In the genomic region with DNA sequence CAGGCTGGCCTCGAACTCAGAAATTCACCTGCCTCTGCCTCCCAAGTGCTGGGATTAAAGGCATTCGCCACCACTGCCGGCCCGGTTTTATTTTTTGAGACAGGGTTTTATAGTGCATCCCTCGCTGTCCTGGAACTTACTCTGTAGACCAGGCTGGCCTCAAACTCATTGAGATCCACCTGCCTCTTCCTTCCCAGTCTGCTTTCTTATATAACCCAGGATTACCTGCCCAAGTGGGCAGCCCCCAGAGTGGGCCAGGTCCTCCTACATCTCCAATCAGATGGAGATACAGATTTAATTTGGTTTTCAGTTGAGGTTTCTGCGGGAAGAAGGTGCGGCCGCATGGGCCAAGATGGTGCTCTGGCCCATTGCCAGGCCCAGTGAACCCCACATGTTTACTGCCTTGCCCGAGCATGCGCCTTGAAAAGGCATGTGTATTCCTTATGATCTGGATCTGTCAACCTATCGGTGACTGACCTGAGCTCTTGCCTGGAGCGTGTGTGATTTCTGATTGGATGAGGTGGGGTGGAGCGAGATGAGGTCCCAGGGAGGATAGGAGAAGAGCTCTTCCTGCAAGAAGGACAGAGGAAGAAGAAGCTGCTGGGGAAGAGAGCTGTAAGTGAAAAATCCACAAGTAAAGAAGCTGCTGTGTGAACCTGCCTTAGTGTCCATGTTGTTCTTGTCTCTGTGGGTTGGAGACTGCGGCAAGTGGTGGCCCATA, we compare ENCODE assay signal across 1 mouse cellular context.
A peak's percentile ranks its signal among the peaks of the same experiment; 100 is the strongest.
TF ChIP-seq lines count a peak whose summit lies in the region.

No protein-coding gene starts in this region.

TF ChIP-seq in CH12.LX, 34 proteins besides CTCF, POLR2A, EP300 and RAD21:
- peak; percentile 71; the same call in 1 of the 2 replicates for TF ChIP-seq NELFE (IDR thresholded peaks at IDR 0.05; ENCODE audit: low read depth, low read length)
- TF ChIP-seq TCF12 (IDR thresholded peaks at IDR 0.05; ENCODE audit: low read depth, low read length) = 0 out of 2 replicates have a peak, but pooled peaks have one; percentile 28
- TF ChIP-seq GABPA (IDR thresholded peaks at IDR 0.05; ENCODE audit: insufficient replicate concordance, low read depth, low read length) = no peak
- peak; percentile 87 for TF ChIP-seq TBP (conservative IDR thresholded peaks at IDR 0.05; ENCODE audit: low read depth, low read length)
- peak; percentile 86 for TF ChIP-seq NRF1 (IDR thresholded peaks at IDR 0.05; ENCODE audit: low read depth, low read length)
- no peak; the same call in 1 of the 2 replicates for TF ChIP-seq MXI1 (IDR thresholded peaks at IDR 0.05; ENCODE audit: low read depth, low read length)
- no peak for TF ChIP-seq CHD2 (IDR thresholded peaks at IDR 0.05; ENCODE audit: low read length)
- no peak; the same call in 1 of the 2 replicates for TF ChIP-seq ELF1 (IDR thresholded peaks at IDR 0.05; ENCODE audit: low read depth, low read length)
- no peak for TF ChIP-seq SMC3 (IDR thresholded peaks at IDR 0.05; ENCODE audit: low read depth, low read length)
- peak; percentile 30; the same call in 1 of the 2 replicates for TF ChIP-seq POLR2AphosphoS2 (IDR thresholded peaks at IDR 0.05; ENCODE audit: low read depth, low read length)
- no peak for TF ChIP-seq MAFK (IDR thresholded peaks at IDR 0.05; ENCODE audit: insufficient replicate concordance, low read length)
- peak; percentile 97 for TF ChIP-seq MYC (IDR thresholded peaks at IDR 0.05; ENCODE audit: low read depth, low read length)
- TF ChIP-seq KAT2A (IDR thresholded peaks at IDR 0.05; ENCODE audit: insufficient replicate concordance, low read length) = no peak
- TF ChIP-seq MAX (IDR thresholded peaks at IDR 0.05; ENCODE audit: low read length) = peak; percentile 89
- TF ChIP-seq UBTF (IDR thresholded peaks at IDR 0.05; ENCODE audit: low read depth, low read length) = no peak
